Mouse (Mus musculus) midbrain, postnatal 0 days (tissue): ENCODE measurements at regions not wholly inside any gene's neighbourhood (a gene's known extent, or its start where the extent isn't known, plus 50 kb on each side); places are given as distances from the start of the nearest gene placed in this dataset.

ENCODE experiments used
- ATAC-seq: fragments of 200-750 bp; cut with Nextera tagmentation; 2 replicates; pipeline ENCODE4 v1.8.0; 2017; ENCODE audit warnings: moderate number of reproducible peaks, mild to moderate bottlenecking, moderate TSS enrichment, moderate library complexity; ENCODE audit not compliant: low FRiP score
- DNase-seq: peaks from one replicate; pipeline ENCODE4 v3.0.0-alpha.2; 2015; ENCODE audit warnings: low spot score
- H3K27ac ChIP-seq: fragments of 300-500 bp; sonication (generic); 2 replicates; pipeline ENCODE4 v1.5.1; 2014; ENCODE audit warnings: low read depth, mild to moderate bottlenecking, low read length, mixed read lengths
- H3K27me3 ChIP-seq: fragments of 300-500 bp; sonication (generic); 2 replicates; pipeline ENCODE4 v1.6.1; 2014; ENCODE audit warnings: low read length, control low read depth, mixed read lengths; ENCODE audit not compliant: insufficient read depth
- H3K36me3 ChIP-seq: fragments of 300-500 bp; sonication (generic); 2 replicates; pipeline ENCODE4 v1.6.1; 2014; ENCODE audit warnings: low read length, control low read depth, mixed read lengths; ENCODE audit not compliant: insufficient read depth
- H3K4me1 ChIP-seq: fragments of 300-500 bp; sonication (generic); 2 replicates; pipeline ENCODE4 v1.6.1; 2014; ENCODE audit warnings: mild to moderate bottlenecking, control low read depth, antibody characterized with exemption, low read length, mixed read lengths; ENCODE audit not compliant: insufficient read depth
- H3K4me2 ChIP-seq: fragments of 300-500 bp; sonication (generic); 2 replicates; pipeline ENCODE4 v1.6.1; 2014; ENCODE audit warnings: low read depth, mild to moderate bottlenecking, low read length, mixed read lengths; ENCODE audit not compliant: poor library complexity, severe bottlenecking
- H3K4me3 ChIP-seq: fragments of 300-500 bp; sonication (generic); 2 replicates; pipeline ENCODE4 v1.5.1; 2014; ENCODE audit warnings: low read depth, mild to moderate bottlenecking, low read length, moderate library complexity
- H3K9ac ChIP-seq: fragments of 300-500 bp; sonication (generic); replicated peaks from 2 replicates; pipeline ENCODE4 v1.6.1; 2014; ENCODE audit warnings: mild to moderate bottlenecking, low read length, moderate library complexity, mixed read lengths; ENCODE audit not compliant: poor library complexity, severe bottlenecking
- H3K9me3 ChIP-seq: fragments of 300-500 bp; sonication (generic); 2 replicates; pipeline ENCODE4 v1.6.1; 2016; ENCODE audit warnings: low read length, control low read depth
- CTCF ChIP-seq: IDR thresholded peaks from 2 replicates; pipeline ENCODE4 v1.5.1; 2016; ENCODE audit warnings: antibody characterized with exemption, mild to moderate bottlenecking
- WGBS: fragments of 180-500 bp; shearing (Covaris S2); extraction: QIAGEN DNeasy Blood & Tissue Kit; methylation state at CpG from one replicate; pipeline ENCODE4 v1.1.7; 2014; 5-methylcytosine and 5-hydroxymethylcytosine counted together

GRCm38 (mm10) chr3:105372371-105372828 lies 79.7 kb upstream of the Kcnd3 start:
- no peak for TF ChIP-seq CTCF
- DNase-seq = peak; percentile 57
- H3K9ac ChIP-seq = no peak overlapping the region
- no peaks in the 10 kb centered on the region for H3K36me3 ChIP-seq
- no peaks in the 10 kb centered on the region for H3K27me3 ChIP-seq
- H3K9me3 ChIP-seq = no peaks in the 10 kb centered on the region
- no peak overlapping the region for H3K27ac ChIP-seq
- 24% methylated on average over 6 of the region's 6 CpGs for WGBS
- ATAC-seq = no peak
- no peak overlapping the region for H3K4me3 ChIP-seq
- H3K4me2 ChIP-seq = no peak overlapping the region
- 0 out of 2 replicates have a peak, but pooled peaks cover 3% of the 10 kb centered on the region for H3K4me1 ChIP-seq

GRCm38 (mm10) chr3:105374306-105374705 lies 77.8 kb upstream of the Kcnd3 start:
- no peak for ATAC-seq
- no peak for DNase-seq

GRCm38 (mm10) chr3:105374836-105375235 lies 77.3 kb upstream of the Kcnd3 start:
- 0 out of 2 replicates have a peak, but pooled peaks cover 3% of the 10 kb centered on the region for H3K4me1 ChIP-seq
- H3K9ac ChIP-seq = no peak overlapping the region
- no peaks in the 10 kb centered on the region for H3K36me3 ChIP-seq
- DNase-seq (no peak), ATAC-seq (no peak)
- H3K27ac ChIP-seq = no peak overlapping the region
- no peak for TF ChIP-seq CTCF
- H3K9me3 ChIP-seq = no peaks in the 10 kb centered on the region
- H3K4me2 ChIP-seq = no peak overlapping the region
- no peak overlapping the region for H3K4me3 ChIP-seq
- no peaks in the 10 kb centered on the region for H3K27me3 ChIP-seq

More at GRCm38 (mm10) chr3:105374306-105374705, 77.8 kb upstream of the Kcnd3 start:
- no peak for TF ChIP-seq CTCF
- WGBS = 74% methylated on average over 1 of the region's 1 CpGs
- Histone ChIP-seq H3K4me2 (no peak overlapping the region), H3K27ac (no peak overlapping the region), H3K27me3 (no peaks in the 10 kb centered on the region), H3K9me3 (no peaks in the 10 kb centered on the region), H3K4me1 (0 out of 2 replicates have a peak, but pooled peaks cover 3% of the 10 kb centered on the region), H3K36me3 (no peaks in the 10 kb centered on the region), H3K4me3 (no peak overlapping the region), H3K9ac (no peak overlapping the region)

- H3K4me3 ChIP-seq = no peak overlapping the region
- no peak overlapping the region for H3K4me2 ChIP-seq
- no peak for ATAC-seq
- DNase-seq = no peak
- 0 out of 2 replicates have a peak overlapping the region, but pooled peaks have one; percentile 18 for H3K27ac ChIP-seq
- H3K36me3 ChIP-seq = no peaks in the 10 kb centered on the region
- H3K27me3 ChIP-seq = no peaks in the 10 kb centered on the region
- no peak for TF ChIP-seq CTCF
- WGBS = 60% methylated on average over 5 of the region's 5 CpGs
- no peak overlapping the region for H3K9ac ChIP-seq
- H3K4me1 ChIP-seq = 0 out of 2 replicates have a peak, but pooled peaks cover 3% of the 10 kb centered on the region
- H3K9me3 ChIP-seq = no peaks in the 10 kb centered on the region
Observed at GRCm38 (mm10) chr3:105375383-105375782, 76.7 kb upstream of the Kcnd3 start.

GRCm38 (mm10) chr3:105375820-105376219 lies 76.3 kb upstream of the Kcnd3 start:
- DNase-seq = no peak
- no peaks in the 10 kb centered on the region for H3K9me3 ChIP-seq
- WGBS = 87% methylated on average over 7 of the region's 7 CpGs
- H3K27ac ChIP-seq = no peak overlapping the region
- H3K4me3 ChIP-seq = no peak overlapping the region
- TF ChIP-seq CTCF = no peak
- H3K9ac ChIP-seq = no peak overlapping the region
- H3K4me2 ChIP-seq = no peak overlapping the region
- no peaks in the 10 kb centered on the region for H3K36me3 ChIP-seq
- 0 out of 2 replicates have a peak, but pooled peaks cover 3% of the 10 kb centered on the region for H3K4me1 ChIP-seq
- no peak for ATAC-seq
- no peaks in the 10 kb centered on the region for H3K27me3 ChIP-seq

- H3K9ac ChIP-seq = no peak overlapping the region
- H3K9me3 ChIP-seq = no peaks in the 10 kb centered on the region
- no peak for ATAC-seq
- H3K36me3 ChIP-seq = no peaks in the 10 kb centered on the region
- no peak for DNase-seq
- no peak overlapping the region for H3K27ac ChIP-seq
- H3K27me3 ChIP-seq = no peaks in the 10 kb centered on the region
- 87% methylated on average over 5 of the region's 5 CpGs for WGBS
- H3K4me1 ChIP-seq = 0 out of 2 replicates have a peak, but pooled peaks cover 3% of the 10 kb centered on the region
- H3K4me3 ChIP-seq = no peak overlapping the region
- no peak overlapping the region for H3K4me2 ChIP-seq
- TF ChIP-seq CTCF = no peak
Observed at GRCm38 (mm10) chr3:105376346-105376745, 75.8 kb upstream of the Kcnd3 start.
